Mouse (Mus musculus): ENCODE results near the gene Ndst2.

Ndst2 gene

GRCm38 (mm10) chr14:20733952-20734774 lies at the start of gene Ndst2:
TSS of gene Ndst2 (minus strand) at chr14:20734562.
- DNase-seq (ENCODE audit: inconsistent ontology term) = peak; percentile 97

GRCm38 (mm10) chr14:20783526-20783925 lies 49.2 kb upstream of the Ndst2 start:
- DNase-seq (ENCODE audit: inconsistent ontology term) = no peak

DNA sequence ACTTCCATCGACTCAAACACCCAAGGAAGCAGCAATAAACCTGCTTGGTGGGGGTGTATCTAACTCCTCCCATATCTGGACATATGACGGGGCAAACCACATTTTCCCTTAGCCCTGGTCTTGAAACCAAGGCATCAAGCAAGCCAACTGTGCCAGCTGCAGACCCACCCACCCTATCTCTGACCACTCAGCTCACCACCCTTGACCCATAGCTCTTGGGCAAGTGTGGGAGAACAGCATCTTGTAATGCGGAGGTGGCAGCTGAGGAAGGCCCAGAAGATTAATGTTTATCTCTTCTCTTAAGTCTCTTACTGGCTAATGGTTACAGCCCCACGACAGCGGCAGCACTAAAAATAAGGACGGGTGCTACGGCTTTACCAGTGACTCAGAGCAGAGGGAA lies 48.5 kb upstream of the Ndst2 start:
- DNase-seq (ENCODE audit: inconsistent ontology term) = no peak

DNA sequence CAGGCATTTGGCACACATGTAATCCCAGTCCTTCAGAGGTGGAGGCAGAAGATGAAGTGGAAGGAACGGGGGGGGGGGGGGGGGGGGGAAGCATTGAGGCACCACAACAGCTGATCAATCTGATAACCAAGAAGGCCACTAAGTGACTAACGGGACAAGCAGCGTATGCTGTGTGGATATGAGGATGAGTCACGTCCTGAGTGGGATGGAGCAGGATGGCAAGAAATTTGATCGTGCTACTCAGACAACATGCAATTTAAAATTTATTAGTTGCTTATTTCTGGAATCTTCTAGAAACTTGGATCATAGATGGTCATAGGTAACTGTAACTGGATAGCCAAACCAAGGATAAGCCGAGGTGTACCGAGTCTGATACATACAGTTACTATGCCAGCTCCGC lies 45.9 kb upstream of the Ndst2 start:
- DNase-seq (ENCODE audit: inconsistent ontology term) = no peak

DNA sequence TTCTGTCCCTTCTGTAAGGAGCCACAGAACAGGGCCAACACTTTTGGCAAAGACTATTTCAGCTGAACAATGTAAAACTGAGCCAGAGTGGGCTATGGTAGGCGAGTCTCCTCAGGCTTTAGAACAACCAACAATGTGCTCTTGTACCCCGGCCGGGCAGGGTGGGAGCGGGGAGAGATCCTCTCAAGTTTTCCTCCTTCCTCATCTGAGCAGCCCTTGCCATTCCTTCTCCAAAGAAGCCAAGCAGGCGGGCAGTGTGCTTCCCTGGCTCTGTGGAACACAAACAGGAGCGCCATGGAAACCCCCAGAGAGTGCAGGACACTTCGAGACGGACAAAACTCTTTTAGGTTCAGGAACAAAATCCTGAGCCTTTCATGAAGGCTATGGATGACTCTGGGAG lies 44.1 kb upstream of the Ndst2 start:
- DNase-seq (ENCODE audit: inconsistent ontology term) = no peak

DNA sequence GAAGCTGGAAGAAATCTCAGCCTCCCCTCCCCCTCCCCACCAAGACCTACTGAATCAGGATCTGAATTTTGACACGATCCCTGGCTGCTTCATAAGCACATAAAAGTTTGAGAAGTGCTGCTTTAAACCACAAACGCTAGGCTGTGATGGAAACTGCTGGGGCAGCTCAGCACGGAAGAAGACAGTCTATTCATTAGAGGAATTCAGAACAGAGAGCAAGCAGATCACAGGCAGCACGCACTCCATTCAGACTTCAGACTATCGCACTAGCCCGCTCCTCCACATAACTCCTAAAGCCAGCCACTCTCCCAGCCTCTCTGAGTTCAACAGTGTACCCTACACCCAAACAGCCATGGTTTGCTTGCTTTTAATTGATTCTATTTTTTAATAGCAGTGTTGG lies 41.3 kb upstream of the Ndst2 start:
- DNase-seq (ENCODE audit: inconsistent ontology term) = peak; percentile 56

DNA sequence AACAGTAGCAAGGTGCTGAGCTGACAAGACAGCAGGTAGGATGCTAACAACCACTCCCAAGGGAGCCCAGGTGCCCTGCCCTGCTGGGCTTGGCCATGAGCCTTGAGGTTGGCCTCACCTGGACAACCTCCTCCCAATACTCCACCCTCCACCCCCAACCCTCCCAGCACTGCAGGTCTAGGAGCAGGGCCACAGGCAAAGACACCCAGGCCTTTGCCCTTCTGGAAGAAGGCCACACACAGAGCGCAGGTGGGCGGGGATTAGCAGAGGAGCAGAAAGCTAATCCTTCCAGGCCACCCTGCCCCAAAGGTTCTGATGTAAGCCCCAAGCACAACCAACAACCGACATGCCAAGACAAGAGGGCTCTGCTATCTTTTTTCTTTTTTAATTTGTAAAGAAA lies 39.0 kb upstream of the Ndst2 start:
- no peak for DNase-seq (ENCODE audit: inconsistent ontology term)

GRCm38 (mm10) chr14:20772808-20773207 lies 38.4 kb upstream of the Ndst2 start:
- no peak for DNase-seq (ENCODE audit: inconsistent ontology term)

GRCm38 (mm10) chr14:20771941-20772340 lies 37.6 kb upstream of the Ndst2 start:
- no peak for DNase-seq (ENCODE audit: inconsistent ontology term)

- DNase-seq (ENCODE audit: inconsistent ontology term) = peak; percentile 92
These were observed 34.2 kb upstream of the Ndst2 start for GRCm38 (mm10) chr14:20768581-20768980.

DNA sequence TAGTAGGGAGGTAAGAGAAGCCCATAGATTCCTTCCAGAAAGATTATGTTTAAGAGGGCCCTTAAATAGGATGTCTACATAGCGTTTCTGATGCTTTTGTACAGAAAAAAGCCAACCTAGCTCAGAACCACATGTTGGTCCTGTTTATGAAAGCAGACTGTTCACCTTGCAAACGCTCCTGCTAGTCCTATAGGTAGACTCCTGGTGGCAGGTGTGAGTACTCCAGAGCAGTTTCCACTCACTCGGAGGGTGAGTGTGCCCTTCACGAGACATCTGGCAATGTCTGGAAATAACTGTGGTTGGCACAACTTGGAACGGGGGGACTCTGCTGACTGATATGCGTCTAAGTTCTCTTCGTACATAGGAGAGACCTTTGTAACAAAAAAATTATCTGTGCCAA lies 33.6 kb upstream of the Ndst2 start:
- no peak for DNase-seq (ENCODE audit: inconsistent ontology term)

GRCm38 (mm10) chr14:20765642-20766258 lies 31.4 kb upstream of the Ndst2 start:
- DNase-seq (ENCODE audit: inconsistent ontology term) = peak; percentile 89

DNA sequence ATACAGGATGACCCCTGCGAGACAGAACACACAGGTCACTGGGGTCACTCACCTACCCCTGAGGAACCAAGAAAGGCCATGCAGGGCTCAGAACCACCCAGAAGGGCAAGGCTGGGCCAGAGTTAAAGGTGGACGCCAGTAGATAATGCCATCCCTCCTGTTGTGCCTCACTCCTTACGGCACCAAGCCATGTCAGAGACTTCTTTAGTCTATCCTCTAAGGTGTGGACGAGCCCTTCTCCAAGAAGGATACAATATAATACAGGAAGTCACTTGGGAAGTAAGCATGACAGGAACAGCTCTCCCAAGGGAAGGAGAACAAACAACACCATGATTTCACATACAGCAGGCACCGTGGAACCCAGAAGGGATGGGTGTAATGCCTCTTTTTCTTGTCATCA lies 30.6 kb upstream of the Ndst2 start:
- DNase-seq (ENCODE audit: inconsistent ontology term) = no peak

DNA sequence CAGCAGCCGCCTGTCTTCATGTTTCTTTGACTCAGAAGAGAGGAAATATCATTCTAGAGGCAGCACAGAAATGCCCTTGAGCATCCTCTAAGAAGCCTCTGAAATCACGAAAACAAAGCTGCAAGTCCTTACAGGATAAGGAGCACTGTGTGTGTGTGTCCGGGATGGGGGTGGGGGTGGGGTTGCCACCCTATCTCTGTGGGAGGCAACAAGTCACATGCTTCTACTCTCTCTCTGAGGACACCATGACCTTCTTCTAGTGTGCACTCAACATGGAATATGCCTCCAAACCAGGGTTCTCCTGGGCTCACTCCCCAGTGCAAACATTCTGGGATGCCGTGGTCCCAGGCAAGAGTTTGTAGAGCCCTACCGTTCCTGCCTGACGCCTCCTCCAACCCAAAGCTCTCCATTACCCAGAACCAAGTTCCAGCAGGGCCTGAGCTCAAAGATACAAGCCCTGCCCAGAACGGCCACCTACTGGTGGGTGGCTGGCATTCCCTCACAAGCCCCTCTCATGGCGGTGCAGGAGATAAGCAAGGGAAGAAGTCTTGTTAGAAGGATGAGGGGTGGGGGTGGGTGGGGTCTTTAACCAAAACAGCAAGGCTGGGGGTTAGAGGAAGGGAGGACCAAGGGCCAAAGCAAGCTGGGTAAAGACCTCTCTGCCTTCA lies 24.5 kb upstream of the Ndst2 start:
- DNase-seq (ENCODE audit: inconsistent ontology term) = no peak

GRCm38 (mm10) chr14:20757370-20757907 lies 23.1 kb upstream of the Ndst2 start:
- DNase-seq (ENCODE audit: inconsistent ontology term) = no peak

DNA sequence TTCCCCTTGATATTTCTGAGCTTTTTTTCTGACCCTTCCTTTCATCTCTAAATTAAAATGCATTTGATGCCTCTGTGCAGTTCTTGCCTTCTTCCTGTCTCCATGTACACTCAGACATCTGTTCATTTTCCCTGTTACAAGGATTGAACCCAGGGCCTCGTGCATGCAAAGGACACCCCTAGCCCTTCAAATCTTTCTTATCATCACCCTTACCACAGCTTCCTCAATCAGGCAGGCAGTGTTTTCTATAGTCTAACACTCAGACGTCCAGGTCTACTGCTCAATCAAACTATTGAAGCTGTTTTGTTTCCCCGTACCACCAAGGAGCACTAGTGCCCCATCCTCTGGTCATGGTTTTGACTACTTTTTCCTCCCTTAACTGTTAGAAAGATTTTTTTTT lies 19.4 kb upstream of the Ndst2 start:
- DNase-seq (ENCODE audit: inconsistent ontology term) = no peak

GRCm38 (mm10) chr14:20750503-20750902 lies 16.1 kb upstream of the Ndst2 start:
- no peak for DNase-seq (ENCODE audit: inconsistent ontology term)

- DNase-seq (ENCODE audit: inconsistent ontology term) = no peak
These were observed 15.2 kb upstream of the Ndst2 start for GRCm38 (mm10) chr14:20749494-20750051.

DNA sequence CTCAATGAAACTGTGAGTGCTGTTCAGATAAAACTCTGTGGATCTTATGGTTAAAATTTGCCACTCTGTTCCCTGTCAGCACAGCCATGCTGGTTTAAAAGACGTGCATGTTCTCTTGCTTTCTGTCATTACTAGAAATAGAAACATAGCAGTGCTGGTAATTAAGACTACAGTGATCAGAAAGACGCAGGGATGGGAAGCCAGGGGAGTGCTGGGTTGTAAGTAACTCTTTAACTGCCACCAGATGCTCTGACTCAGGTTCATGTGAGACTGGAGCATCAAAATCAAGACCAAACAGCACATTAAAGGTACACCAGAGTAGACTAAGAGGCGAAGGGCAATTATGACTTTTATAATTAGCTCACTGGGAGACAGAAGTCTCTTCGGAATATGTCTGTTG lies 14.0 kb upstream of the Ndst2 start:
- DNase-seq (ENCODE audit: inconsistent ontology term) = no peak

GRCm38 (mm10) chr14:20746935-20747334 lies 12.6 kb upstream of the Ndst2 start:
- DNase-seq (ENCODE audit: inconsistent ontology term) = no peak

- no peak for DNase-seq (ENCODE audit: inconsistent ontology term)
These were observed 9.3 kb upstream of the Ndst2 start for GRCm38 (mm10) chr14:20743614-20744013.

- no peak for DNase-seq (ENCODE audit: inconsistent ontology term)
These were observed 6.9 kb upstream of the Ndst2 start for GRCm38 (mm10) chr14:20741301-20741700.
